Mouse (Mus musculus) thymus, postnatal 0 days (tissue): ENCODE data around the gene Pafah1b1. TPM values are rescaled to one million over a fixed set of nuclear protein-coding genes. Genes with fewer than 3 reads are reported as not detected.
A peak's percentile ranks its signal among the peaks of the same experiment; 100 is the strongest.

Experiments used
- DNase-seq: peaks from one replicate; pipeline ENCODE4 v3.0.0-alpha.2; 2015; ENCODE audit warnings: low spot score
- polyA plus RNA-seq: library from polyadenylated mRNA; unstranded; fragments of >200 nt; fragmentation: Nextera tagmentation; extraction: Ambion mirVana; gene quantifications from 2 replicates; pipeline ENCODE4 v1.2.1, GENCODE M21; 2015

The Pafah1b1 gene
- polyA plus RNA-seq, 1 experiment from 2014 or later, result 110 TPM

- no peak for DNase-seq
Observed at GRCm38 (mm10) chr11:74664279-74664678, 60.2 kb downstream of the Pafah1b1 start.

- no peak for DNase-seq
Observed at GRCm38 (mm10) chr11:74662221-74662620, 62.2 kb downstream of the Pafah1b1 start.

GRCm38 (mm10) chr11:74661641-74662040 is 62.8 kb downstream of the Pafah1b1 start:
- no peak for DNase-seq

GRCm38 (mm10) chr11:74660336-74660735 is 64.1 kb downstream of the Pafah1b1 start:
- DNase-seq, result no peak

- DNase-seq, result no peak
Observed at GRCm38 (mm10) chr11:74655941-74656340, 68.5 kb downstream of the Pafah1b1 start.

GRCm38 (mm10) chr11:74653385-74653784 is 71.1 kb downstream of the Pafah1b1 start:
- DNase-seq, result no peak

GRCm38 (mm10) chr11:74652791-74653191 is 71.7 kb downstream of the Pafah1b1 start:
- DNase-seq, result no peak

DNA sequence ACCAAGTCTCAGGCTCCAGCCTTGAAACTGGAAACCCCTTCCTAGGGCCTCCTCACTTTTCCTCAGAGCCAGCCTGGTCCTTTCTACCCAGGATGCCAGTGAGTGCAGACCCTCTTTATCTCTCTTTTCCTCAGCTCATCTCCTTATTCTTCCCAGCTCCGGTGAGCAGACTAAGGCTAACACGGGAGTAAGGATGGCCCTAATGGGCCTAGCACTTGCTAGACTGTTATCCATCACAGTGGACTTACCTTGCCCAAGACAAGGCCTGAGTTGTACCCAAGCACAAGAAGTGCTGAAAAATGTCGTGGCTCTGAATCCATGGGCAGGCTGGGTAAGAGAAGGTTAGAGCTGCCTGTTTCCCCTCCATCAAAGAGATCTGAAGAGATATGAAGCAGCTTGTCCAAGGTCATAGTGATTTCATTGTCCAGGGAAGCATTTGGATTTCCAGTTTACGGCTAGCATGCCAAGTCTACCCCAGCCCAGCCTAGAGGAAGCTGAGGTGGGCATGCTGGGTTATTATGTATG is 73.8 kb downstream of the Pafah1b1 start:
- no peak for DNase-seq

GRCm38 (mm10) chr11:74649647-74650551 is 74.6 kb downstream of the Pafah1b1 start:
- DNase-seq, result peak; percentile 24

- peak; percentile 96 for DNase-seq
Observed at GRCm38 (mm10) chr11:74649095-74649646, 75.3 kb downstream of the Pafah1b1 start, which contains the start of gene Cluh. Cluh (plus strand) TSS chr11:74649495.

GRCm38 (mm10) chr11:74648676-74649075 is 75.8 kb downstream of the Pafah1b1 start:
- DNase-seq, result no peak

GRCm38 (mm10) chr11:74647966-74648365 is 76.5 kb downstream of the Pafah1b1 start:
- no peak for DNase-seq

- DNase-seq, result no peak
Observed at GRCm38 (mm10) chr11:74639628-74640027, 84.8 kb downstream of the Pafah1b1 start.

DNA sequence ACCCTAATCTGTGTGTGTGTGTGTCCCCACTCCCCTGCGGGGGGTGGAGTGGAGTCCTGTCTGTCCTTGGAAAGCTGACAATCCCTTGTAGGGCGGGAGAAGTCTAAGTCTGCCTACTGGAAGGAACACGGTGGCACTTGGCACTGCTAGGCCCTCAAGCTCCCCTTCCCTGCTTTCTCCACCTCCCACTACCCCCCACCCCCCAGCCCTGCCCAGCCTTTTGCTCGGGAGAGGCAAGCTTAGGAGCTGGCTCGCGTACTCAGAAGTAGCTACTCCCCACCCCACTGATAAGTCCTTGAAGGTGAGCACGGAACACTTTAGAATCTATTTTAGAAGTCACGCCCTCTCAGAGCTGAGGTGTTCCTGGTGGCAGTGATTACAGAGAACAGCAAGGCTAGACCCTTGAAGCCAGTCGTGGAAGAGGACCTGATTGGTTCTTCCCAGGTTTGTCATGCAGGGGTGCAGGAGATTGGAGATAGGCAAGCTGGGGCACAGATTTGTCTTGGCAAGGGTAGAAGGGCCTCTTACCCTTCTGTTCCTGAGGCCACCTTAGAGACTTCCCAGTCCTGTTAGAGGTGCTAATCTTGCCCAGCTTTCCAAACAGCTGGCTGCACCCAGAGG is 85.6 kb downstream of the Pafah1b1 start:
- DNase-seq, result no peak

DNA sequence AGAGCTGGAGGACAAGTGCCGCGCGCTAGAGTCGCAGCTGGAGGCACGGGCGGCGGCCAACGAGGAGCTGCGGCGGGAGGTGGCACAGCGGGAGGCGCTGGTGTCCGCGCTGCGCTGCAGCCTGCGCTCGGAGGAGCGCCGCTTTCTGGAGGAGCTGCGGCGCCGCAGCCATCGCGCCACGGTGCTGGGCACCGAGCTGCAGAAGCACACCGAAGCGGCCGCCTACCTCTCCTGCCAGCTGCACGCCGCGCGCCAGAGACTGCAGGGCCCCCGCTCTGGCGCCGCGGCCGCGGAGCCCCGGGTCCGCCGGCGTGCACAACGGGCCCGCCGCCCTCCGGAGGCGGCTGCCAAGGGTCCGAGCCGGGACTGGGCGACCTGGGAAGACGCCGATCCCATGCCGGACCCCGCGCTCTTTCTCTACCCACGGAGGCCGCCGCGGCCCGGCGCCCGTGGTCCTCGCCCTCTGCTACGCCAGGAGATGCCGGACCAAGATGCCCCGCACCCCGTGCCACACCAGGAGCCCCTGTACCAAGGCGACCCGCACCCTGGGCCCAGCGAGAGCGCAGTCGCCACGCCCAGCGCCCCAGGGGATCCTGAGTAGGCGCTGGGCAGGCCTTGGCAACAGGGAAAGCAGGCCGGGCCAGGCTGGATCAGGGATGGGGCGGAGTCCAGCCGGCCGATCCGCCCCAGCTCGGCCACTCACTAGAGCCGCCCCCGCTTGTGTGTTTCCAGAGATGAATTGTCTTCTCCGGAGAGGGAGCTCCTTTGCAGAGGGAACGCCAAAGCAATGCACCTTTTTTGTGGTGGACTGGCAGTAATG is 86.3 kb downstream of the Pafah1b1 start:
- peak; percentile 74 for DNase-seq

DNA sequence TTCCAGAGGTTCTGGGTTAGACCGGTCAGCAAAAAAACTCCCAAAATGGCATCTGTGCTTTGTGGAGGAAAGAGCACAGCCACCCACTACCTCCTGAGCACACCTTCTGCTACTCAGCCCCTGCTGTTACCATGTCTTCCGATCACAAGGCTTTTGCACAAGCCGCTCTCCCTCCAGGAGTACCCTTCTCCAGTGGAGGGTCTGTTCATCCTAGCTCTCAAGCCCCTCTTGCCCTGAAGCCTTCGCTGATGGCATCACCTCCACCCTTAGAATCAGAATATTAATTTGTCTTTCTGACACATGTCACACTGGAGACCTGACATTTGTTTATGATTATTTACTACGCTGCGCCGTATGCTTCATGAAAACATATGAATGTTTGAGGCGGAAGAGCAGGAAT is 87.0 kb downstream of the Pafah1b1 start:
- DNase-seq, result no peak

DNA sequence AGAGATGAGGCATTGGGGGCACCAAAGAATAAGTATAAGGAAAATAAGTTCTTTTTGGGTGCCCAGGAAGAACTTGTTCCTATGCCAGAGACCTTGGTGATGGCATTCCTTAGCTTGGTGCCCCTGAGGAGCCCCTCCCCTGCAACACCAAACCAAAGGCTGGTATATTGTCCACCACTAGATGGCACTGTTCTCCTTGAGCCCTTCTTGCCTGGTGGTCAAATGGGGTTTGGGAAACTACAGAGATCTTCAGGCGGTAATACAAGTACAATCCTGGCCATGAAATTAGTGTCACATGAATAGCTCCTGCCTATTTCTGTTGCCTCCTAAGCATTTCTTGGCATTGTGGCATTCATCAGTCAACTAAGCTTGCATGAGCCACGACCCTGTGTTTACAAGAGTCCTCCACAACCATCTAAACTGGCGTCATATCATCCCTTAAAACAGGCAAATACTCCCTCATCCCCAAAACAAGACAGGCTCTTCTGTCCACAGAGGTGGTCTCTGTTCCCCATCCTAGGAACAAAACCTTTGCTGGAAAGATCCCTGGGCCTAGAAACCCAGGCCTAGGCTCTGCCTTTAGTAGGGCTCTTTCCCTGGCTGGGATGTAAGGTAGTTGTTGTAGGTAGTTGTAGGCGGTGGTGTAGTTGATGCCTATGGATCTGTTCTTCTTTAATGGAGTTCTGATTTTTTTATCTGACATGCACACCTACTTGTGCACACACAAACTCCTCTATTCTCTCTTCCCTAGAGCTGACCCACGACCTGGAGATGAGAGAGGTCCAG is 89.8 kb downstream of the Pafah1b1 start:
- peak; percentile 68 for DNase-seq

DNA sequence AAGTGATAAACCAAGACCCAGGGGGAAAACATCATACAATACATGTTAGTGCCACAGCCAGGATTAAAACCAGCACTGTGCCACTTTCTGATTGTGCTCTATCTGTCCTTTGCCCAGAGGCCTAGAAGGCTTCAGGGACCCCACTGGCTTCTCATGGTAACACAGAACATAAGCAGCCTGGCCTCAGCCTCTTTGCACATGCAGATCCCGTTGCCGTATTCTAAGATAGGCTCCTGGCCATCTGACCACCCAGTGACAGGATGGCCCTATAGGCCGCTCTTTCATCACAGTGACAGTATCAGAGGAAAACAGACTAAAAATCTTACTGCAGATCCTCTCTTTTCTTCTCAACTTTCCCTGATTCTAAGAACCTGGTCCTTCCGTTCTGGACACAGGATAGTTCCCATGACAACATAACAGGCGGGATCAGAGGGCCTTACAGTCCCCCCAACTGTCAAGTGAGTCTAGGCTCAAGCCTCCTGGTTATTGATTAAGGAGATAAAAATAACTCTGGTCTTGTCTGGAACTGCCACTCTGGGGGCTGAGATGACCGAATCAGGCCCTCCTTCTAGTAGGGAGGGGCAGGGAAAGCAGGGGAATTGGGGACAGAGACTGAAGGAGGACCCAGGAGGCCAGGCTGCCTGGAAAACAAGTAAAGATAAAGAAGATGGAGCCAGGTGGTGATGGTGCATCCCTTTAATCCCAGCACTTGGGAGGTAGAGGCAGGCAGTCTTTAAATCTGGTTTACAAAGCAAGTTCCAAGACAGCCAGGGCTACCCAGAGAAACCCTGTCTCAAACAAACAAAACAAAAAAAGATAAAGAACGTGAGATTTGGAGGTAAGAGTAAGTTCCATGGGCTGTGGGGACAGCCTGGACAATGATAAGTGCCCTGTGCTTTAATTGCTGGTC is 92.3 kb downstream of the Pafah1b1 start:
- no peak for DNase-seq

DNA sequence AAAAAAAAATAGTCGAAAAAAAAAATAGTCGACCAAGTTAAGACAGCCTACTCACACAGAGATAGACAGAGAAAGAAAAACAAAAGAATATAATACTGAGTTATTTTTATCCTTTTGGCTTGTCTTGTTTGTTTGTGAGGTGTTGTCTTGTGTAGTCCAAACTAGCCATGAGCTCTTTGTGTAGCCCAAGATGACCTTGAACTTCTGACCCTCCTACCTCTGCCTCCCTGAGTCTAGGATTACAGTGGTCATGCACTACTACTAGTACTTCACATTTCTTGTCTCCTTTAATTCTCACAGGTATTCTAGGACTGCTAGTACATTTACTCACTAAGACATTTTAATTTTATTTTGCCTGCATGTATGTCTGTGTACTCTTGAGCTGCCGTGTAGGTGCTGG is 97.0 kb downstream of the Pafah1b1 start:
- no peak for DNase-seq
